Comparison of ENCODE assay signal across 11 mouse cellular contexts in genomic region chr7:99395908-99396616, GRCm38 (mm10). TPM values are rescaled to one million over a fixed set of nuclear protein-coding genes. Genes with fewer than 3 reads are reported as not detected.
DNase-seq lines count a peak whose midpoint lies in the region; ATAC-seq and TF ChIP-seq lines count a peak whose summit lies in the region.
"Had no signal": no experiment of that assay in that cellular context is flagged by ENCODE, and none has a peak within 500 bp of the region (broad histone marks: within the 10 kb centered on the region; RNA-seq: fewer than 3 reads in every experiment).

No protein-coding gene starts in this region.

- peaks cover 41% of the 10 kb centered on the region for H3K4me1 ChIP-seq in kidney, embryonic 15.5 days
- H3K4me1 ChIP-seq in forebrain, embryonic 15.5 days, result peaks cover 12% of the 10 kb centered on the region; the same call in 1 of the 2 replicates
- H3K4me1 ChIP-seq in midbrain, postnatal 0 days (ENCODE audit: insufficient read depth, low read length), result no peaks in the 10 kb centered on the region

- no peak overlapping the region for H3K4me2 ChIP-seq in kidney, embryonic 15.5 days
- H3K4me2 ChIP-seq in forebrain, embryonic 15.5 days (replicated peaks), result no peak overlapping the region
- H3K4me2 ChIP-seq in midbrain, postnatal 0 days (ENCODE audit: low read depth, low read length, poor library complexity, severe bottlenecking), result no peak overlapping the region

- 0 out of 2 replicates have a peak, but pooled peaks have one; percentile 47 for ATAC-seq in kidney, embryonic 15.5 days (replicated peaks; ENCODE audit: low FRiP score)
- 0 out of 2 replicates have a peak, but pooled peaks have one; percentile 46 for ATAC-seq in forebrain, embryonic 15.5 days (replicated peaks)
- ATAC-seq in midbrain, postnatal 0 days (ENCODE audit: low FRiP score), result no peak

- H3K4me3 ChIP-seq in kidney, embryonic 15.5 days (replicated peaks), result no peak overlapping the region
- H3K4me3 ChIP-seq in forebrain, embryonic 15.5 days, result no peak overlapping the region
- no peak overlapping the region for H3K4me3 ChIP-seq in midbrain, postnatal 0 days (ENCODE audit: low read depth, low read length)

- DNase-seq in adrenal gland, adult 2 months, result peak; percentile 66
- no peak for DNase-seq in adrenal gland, postnatal 25 days
- no peak for DNase-seq in kidney, adult 11 months
- peak; percentile 68 for DNase-seq in midbrain, postnatal 0 days (ENCODE audit: low spot score)
- no peak for DNase-seq in embryo, embryonic 10.5 days (ENCODE audit: low spot score)
- DNase-seq in frontal cortex, postnatal 14 days (ENCODE audit: low spot score in 2 of 2), result no peak
- DNase-seq: liver; lung, postnatal 4 days had no signal

- 57% methylated on average over 11 of the region's 11 CpGs for WGBS in kidney, embryonic 15.5 days
- 55% methylated on average over 11 of the region's 11 CpGs for whole genome bisulfite sequencing in forebrain, embryonic 15.5 days
- 67% methylated on average over 11 of the region's 11 CpGs for WGBS in midbrain, postnatal 0 days

- H3K9ac ChIP-seq in kidney, embryonic 15.5 days, result no peak overlapping the region
- no peak overlapping the region for H3K9ac ChIP-seq in forebrain, embryonic 15.5 days (replicated peaks)
- H3K9ac ChIP-seq in midbrain, postnatal 0 days (replicated peaks; ENCODE audit: low read length, poor library complexity, severe bottlenecking), result no peak overlapping the region

- no peaks in the 10 kb centered on the region for H3K9me3 ChIP-seq in kidney, embryonic 15.5 days (replicated peaks)
- H3K9me3 ChIP-seq in forebrain, embryonic 15.5 days, result no peaks in the 10 kb centered on the region
- no peaks in the 10 kb centered on the region for H3K9me3 ChIP-seq in midbrain, postnatal 0 days (ENCODE audit: low read length)

- H3K36me3 ChIP-seq in kidney, embryonic 15.5 days, result 0 out of 2 replicates have a peak, but pooled peaks cover 4% of the 10 kb centered on the region
- 0 out of 2 replicates have a peak, but pooled peaks cover 8% of the 10 kb centered on the region for H3K36me3 ChIP-seq in forebrain, embryonic 15.5 days
- H3K36me3 ChIP-seq in midbrain, postnatal 0 days (ENCODE audit: insufficient read depth, low read length), result peaks cover 19% of the 10 kb centered on the region

- TF ChIP-seq CTCF in midbrain, postnatal 0 days (IDR thresholded peaks at IDR 0.05), result no peak

- H3K27me3 ChIP-seq in kidney, embryonic 15.5 days, result no peaks in the 10 kb centered on the region
- H3K27me3 ChIP-seq in forebrain, embryonic 15.5 days, result no peaks in the 10 kb centered on the region
- no peaks in the 10 kb centered on the region for H3K27me3 ChIP-seq in midbrain, postnatal 0 days (ENCODE audit: insufficient read depth, low read length)

- no peak overlapping the region for H3K27ac ChIP-seq in kidney, embryonic 15.5 days
- no peak overlapping the region for H3K27ac ChIP-seq in forebrain, embryonic 15.5 days (replicated peaks)
- H3K27ac ChIP-seq in midbrain, postnatal 0 days (ENCODE audit: low read depth, low read length), result no peak overlapping the region

RNA-seq across cellular contexts. Expression of gene Gdpd5, which starts 14.8 kb away (rescaled TPM):
- 10 to 100 TPM in 1 of 2 experiments, 1 to 10 TPM in 1; 7.2 to 12.9 TPM for total RNA-seq in adrenal gland, adult 2 months (2021)
- polyA plus RNA-seq in adrenal gland, adult 2 months (2012; rRNA removed), result 26.6 TPM in 2 replicates
- 4.9 and 9.9 TPM in 2 replicates for total RNA-seq in adrenal gland, postnatal 25 days (2021)
- polyA plus RNA-seq in kidney, embryonic 15.5 days (2015; fragmentation: Nextera tagmentation; extraction: Ambion mirVana), result 14.5 and 17.3 TPM in 2 replicates
- polyA plus RNA-seq in forebrain, embryonic 15.5 days (2015; fragmentation: Nextera tagmentation; extraction: Ambion mirVana), result 40.0 and 41.8 TPM in 2 replicates
- 41.0 and 44.6 TPM in 2 replicates for total RNA-seq in midbrain, postnatal 0 days (2014; rRNA removed)
- polyA plus RNA-seq in midbrain, postnatal 0 days (2015; fragmentation: Nextera tagmentation; extraction: Ambion mirVana), result 25.9 and 26.0 TPM in 2 replicates

RNA-seq across cellular contexts. Expression of gene Serpinh1, which starts 43.0 kb away (rescaled TPM):
- total RNA-seq in adrenal gland, adult 2 months (2021), result 100 to 1,000 TPM; 276 to 356 TPM
- 358 and 377 TPM in 2 replicates for polyA plus RNA-seq in adrenal gland, adult 2 months (2012; rRNA removed)
- 318 and 396 TPM in 2 replicates for total RNA-seq in adrenal gland, postnatal 25 days (2021)
- 1,575 and 1,603 TPM in 2 replicates for polyA plus RNA-seq in kidney, embryonic 15.5 days (2015; fragmentation: Nextera tagmentation; extraction: Ambion mirVana)
- 210 and 215 TPM in 2 replicates for polyA plus RNA-seq in forebrain, embryonic 15.5 days (2015; fragmentation: Nextera tagmentation; extraction: Ambion mirVana)
- total RNA-seq in midbrain, postnatal 0 days (2014; rRNA removed), result 151 and 160 TPM in 2 replicates
- 114 and 125 TPM in 2 replicates for polyA plus RNA-seq in midbrain, postnatal 0 days (2015; fragmentation: Nextera tagmentation; extraction: Ambion mirVana)
- total RNA-seq: MEL had no signal

Comparison
In these comparisons a context has a peak if more than half of its experiments do, and no peak if none do; other contexts are left out.
1. DNase-seq: peak in adrenal gland, adult 2 months (single experiment) and midbrain, postnatal 0 days (single experiment); none in adrenal gland, postnatal 25 days (single experiment), kidney, adult 11 months (single experiment), embryo, embryonic 10.5 days (single experiment) and frontal cortex, postnatal 14 days (0 of 2).